Mouse (Mus musculus) G1E-ER4 (cell line): ENCODE results near the gene Zfp451. TPM values are rescaled to one million over a fixed set of nuclear protein-coding genes. Genes with fewer than 3 reads are reported as not detected.

Experiments
- GATA1 ChIP-seq: IDR thresholded peaks from one replicate; pipeline ENCODE4 v1.8.0; 2012; ENCODE audit warnings: low read length, inconsistent platforms
- polyA plus RNA-seq: library from polyadenylated mRNA; stranded (reverse); fragments of >175 nt; gene quantifications from 2 replicates; pipeline ENCODE4 v1.2.3, GENCODE M21; 2012

Gene Zfp451
- polyA plus RNA-seq, result 24.6 and 31.1 TPM in 2 replicates

DNA sequence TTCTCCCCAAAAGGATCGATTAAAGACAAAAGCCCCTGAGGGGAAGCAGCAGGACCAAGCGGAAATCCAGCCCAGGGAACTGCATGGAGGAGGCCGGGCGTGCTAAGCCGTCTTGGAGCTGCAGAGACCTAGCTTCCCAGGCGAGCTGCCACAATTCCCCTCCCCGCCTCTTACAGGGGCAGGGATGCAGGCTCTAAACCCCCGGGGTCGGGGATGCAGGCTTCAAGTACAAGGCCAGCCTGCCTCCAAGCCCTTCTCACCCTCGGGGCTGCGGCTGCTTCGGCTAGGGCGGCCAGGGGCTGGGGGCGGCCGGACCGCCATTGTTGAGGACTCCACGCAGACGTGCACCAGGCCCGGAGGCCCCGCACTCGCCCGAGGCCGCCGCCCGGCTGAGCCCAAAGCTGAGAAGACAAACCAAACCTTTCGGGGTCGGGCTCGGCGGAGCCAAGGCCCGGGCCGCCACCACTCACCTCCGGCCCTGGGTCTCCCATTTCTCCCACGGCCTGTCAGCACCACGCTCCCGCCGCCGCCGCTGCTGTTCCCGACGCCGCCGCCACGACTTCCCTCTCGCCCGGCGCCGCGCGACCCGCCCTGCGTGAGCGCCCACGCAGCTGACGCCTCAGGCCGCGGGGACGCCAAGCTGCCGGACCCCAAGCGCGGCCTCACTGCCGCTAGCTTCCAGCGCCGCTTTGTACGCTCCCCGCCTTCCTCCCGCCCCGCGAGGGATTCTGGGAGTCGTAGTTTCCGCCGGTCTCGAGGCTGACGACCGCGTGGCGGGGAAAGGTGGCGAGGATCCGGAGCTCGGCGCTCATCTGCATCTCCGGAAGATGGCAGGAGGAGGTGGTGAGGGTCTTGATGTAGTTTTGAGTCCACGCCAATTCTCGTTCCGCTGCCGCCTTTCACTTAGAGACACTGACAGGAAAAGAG is at the start of gene Zfp451:
TSS of gene Zfp451 (minus strand) at position 728 of the 927 bp plus-strand sequence.
- no peak for TF ChIP-seq GATA1

DNA sequence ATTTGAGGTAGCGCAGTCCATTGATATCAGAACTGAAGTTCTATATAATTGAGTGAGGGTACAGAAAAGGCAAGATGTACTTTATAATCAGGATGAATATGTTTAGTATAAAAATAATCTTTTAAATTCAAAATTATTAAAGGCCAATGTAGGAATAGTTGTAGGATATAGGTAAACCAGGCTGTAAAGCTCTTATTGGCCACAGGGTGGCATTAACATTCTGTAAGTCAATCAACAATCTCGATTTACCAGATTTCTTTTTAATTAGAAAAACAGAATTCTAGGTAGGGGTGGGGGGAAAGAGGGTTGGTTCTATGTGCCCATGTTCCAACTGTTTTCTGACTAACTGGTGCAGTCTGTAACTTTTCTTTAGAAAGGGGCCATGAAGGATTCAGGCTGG is 32.4 kb upstream of the Zfp451 start:
- TF ChIP-seq GATA1, result no peak

DNA sequence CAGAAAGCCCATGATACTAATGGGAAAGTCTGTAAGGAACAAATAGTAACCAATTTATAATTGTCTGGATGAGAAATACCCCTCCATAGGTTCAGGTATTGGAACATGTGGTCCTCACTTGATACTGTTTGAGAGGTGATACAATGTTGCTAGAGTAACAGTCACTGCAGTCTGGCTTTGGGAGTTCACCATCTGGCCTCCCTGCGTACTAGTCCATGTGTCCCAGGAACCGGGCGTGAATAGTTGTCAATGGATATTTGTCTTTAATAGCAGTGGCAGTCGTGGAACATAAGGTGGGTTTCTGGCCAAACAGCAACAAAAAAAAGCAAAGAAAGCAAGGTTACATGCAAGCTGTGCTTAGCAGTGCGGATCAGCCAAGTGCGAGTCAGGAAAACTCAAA is 29.4 kb upstream of the Zfp451 start:
- no peak for TF ChIP-seq GATA1

DNA sequence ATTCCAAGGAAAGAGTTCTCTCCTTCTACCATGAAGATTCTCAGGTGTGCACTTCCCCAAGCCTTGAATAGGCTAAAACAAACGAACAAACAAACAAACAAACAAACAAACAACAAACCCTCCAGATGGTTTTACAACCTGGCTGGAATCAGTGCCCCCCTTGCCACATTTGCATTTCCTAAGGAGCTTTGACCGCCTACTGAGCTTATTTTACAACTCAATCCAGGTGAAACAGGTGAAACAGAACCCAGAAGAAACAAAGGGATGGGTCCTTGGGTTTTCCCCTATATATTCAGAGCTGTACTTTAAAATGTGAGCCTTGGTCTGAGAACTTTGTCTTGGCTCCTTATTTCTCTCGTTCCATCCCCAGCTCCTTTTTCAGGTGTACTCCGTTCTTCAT is 16.2 kb upstream of the Zfp451 start:
- no peak for TF ChIP-seq GATA1

DNA sequence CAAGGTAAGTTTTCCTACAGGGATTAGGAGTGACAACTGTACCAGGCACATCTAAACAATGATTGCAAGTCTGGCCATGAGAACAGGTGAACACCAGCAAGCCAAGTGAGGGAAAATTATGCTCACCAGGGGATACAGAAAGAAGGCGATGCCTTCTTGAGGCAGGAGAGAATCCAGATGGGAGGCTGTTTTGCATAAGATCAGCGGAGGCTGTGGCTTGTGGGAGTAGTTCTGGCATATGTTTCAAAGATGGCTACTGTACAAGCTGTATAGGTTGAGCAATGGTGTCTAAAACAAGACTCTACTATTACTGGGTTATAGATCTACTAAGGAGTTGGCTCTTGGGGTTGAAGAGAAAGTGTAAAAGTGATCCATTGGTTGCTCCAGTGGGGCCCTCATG is 3.5 kb upstream of the Zfp451 start:
- no peak for TF ChIP-seq GATA1

DNA sequence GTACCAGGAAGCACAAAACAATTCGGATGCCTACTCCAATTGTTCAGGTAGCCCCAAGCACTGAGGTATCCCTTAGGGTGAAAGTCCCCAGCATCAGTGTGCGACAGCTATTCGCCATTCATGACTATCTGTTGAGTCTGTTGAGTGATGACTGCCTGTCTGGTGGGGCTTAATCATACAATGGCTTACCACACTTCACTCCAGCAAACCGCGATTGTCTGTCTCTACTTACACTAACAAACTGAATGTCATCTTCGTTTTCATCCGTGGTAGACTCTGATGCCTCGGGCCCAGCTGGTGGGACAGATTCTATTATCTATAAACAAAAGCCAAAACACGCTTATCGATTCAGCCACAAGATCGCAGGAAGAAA is 914 bp downstream of the Zfp451 start:
- peak; percentile 58 for TF ChIP-seq GATA1

DNA sequence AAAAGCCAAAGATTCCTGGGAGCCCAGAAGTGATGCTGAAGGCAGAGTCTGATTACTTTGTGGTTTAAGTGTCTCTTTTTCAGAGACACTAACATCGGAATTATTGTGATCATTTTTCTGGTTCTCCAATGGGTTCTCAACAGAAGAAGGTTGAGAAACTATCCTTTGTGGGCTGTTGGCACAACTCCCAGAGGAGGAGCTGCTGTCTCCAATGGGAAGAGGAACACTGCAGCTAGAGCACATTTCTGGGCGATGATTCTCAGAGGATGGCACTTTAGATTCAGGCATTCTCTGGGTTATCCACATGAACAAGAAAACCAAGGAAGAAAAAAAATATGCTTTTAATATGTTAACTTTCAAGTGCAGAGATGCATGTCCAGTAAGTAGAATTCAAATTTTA is 11.1 kb downstream of the Zfp451 start:
- TF ChIP-seq GATA1, result no peak

DNA sequence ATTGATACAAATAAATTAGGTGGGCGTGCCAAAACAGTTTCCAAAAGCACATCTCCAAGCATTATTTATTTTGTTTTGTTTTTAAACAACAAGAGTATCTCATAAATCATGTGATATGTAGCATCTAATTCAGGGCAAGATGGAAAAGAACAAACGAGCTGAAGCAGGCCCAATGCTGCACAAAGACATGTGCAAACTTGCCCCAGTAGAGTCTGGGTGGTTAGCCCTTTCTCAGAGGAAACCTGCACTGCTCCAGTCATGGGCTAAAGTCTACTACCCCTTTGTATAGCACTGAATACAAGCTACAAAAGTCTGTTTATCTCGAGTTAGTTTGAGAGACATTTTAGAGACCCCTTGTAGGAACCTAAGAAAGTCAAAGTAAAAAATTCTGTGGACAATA is 14.8 kb downstream of the Zfp451 start:
- no peak for TF ChIP-seq GATA1

DNA sequence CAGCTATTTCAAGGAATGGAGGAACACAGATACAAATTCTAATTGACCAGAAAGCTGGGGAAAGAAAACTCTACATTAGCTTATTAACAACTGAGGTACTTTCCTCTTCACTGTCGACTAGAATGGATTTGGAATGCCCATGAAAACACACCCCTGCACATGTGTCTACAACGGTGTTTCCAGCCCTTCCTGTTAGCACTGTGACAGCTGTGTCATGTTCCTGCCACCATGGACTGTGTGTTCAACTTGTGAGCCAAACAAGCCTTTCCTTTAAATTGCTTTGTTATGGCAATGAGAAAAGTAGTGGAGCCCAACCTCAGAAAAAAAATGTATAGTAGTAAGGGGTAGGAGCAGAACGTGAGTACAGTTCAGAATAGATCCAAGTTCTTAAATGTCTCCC is 25.9 kb downstream of the Zfp451 start:
- TF ChIP-seq GATA1, result no peak

DNA sequence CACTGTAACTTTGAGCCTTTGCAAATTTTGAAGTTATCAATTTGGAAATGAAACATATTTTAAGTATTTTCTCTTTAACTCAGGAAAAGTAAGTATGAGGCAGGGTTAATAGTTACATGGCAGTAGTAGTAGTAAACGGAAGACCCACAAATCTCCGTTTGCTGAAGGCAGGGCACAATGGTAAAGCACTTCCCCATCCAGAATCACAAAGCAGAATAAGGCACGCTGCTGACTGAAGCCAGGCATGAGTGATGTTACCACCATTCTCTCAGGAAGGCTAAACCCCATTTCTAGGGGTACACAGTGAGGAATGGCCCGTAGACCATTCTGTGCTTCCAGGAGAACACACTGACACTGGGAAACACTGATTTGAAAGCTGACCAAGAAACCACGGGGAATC is 26.3 kb downstream of the Zfp451 start:
- no peak for TF ChIP-seq GATA1

DNA sequence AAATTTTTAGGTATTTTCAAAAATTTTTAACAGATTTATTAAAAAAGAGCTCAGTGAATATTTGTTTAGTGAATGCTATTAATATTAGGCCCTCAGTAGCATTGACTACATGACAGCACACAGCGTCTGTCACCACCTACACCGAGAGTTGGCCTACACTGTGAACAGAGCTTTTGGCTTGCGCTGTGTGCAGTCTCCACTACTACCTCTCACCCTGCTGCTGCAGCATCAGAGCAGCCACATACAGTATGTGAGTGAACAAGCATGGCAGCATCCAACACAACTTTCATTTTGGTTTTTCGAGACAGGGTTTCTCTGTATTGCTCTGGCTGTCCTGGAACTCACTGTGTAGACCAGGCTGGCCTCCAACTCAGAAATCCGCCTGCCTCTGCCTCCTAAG is 29.8 kb downstream of the Zfp451 start:
- no peak for TF ChIP-seq GATA1

DNA sequence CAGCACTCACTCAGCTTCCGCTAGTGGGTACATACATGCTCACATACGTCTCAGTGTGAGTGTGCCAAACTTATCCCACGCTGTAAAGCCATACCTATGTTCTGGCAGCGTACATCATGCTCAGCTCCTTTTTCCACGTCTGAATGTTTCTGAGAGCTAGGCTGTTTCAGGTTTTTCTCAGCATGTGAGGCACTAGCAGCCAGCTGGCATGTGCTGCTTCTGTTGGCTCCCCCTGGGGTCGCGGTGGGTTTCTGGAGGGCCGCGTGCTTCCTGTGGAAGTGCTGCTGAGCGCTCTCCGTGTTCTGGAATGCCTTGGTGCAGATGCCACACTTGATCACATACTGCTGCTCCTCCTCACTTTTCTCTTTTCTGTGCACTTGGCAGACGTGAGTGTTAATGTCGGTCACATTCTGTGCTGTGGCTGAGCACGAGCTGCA is 38.2 kb downstream of the Zfp451 start:
- no peak for TF ChIP-seq GATA1

DNA sequence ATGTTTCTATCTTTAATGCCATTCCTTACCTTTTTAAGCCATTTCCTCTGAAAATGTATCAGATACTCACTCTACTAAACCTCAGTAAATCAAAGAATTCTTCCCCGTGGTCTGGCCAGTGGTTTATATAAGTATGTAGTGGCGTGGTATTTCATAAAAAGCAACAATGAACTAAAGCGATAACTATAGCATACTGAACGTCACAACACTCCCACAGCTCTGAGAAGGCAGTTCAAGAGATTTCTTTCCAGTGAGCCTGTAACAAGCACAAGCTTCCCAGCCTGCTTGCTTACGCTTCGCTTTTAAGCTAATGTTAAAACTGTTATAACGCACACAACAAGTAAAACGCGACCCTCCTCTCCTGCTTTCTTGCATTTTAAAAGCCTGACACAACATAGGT is 42.3 kb downstream of the Zfp451 start:
- no peak for TF ChIP-seq GATA1

DNA sequence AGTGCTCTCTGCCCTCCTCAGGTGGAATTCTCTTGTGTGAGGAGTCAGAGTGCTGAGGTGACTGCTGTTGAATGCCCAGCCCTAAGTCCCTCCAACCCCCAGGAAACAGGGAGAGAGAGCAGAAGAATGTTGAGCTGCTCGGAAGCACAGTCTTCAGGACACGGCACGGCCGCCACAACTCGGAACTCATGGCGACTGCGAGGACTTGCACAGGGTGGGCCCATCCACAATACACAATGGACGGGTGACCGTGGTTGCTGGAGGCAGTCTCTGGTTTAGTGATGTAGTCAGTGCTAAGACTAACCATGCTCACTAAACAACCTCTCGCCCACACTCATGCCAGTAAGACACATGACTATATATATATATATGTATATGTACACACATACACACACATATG is 42.8 kb downstream of the Zfp451 start:
- no peak for TF ChIP-seq GATA1

DNA sequence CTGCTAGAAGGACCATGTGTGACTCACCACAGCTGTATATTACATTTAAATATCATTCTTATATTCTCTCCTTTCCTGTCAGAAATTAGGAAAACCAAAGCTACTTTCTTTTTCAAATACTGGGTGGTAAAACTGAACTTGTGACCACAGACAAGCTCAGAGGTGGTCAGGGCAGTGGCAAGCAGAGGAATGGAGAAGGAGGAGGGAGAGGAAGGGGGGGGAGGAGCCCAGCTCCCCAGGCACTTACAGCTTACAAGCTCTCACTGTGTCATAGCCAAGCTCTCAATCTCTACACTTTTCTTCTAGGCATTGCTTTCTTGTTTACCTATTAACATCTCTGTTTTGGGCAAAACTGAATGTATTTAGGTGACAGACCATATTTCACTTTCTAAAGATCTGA is 45.6 kb downstream of the Zfp451 start:
- no peak for TF ChIP-seq GATA1

DNA sequence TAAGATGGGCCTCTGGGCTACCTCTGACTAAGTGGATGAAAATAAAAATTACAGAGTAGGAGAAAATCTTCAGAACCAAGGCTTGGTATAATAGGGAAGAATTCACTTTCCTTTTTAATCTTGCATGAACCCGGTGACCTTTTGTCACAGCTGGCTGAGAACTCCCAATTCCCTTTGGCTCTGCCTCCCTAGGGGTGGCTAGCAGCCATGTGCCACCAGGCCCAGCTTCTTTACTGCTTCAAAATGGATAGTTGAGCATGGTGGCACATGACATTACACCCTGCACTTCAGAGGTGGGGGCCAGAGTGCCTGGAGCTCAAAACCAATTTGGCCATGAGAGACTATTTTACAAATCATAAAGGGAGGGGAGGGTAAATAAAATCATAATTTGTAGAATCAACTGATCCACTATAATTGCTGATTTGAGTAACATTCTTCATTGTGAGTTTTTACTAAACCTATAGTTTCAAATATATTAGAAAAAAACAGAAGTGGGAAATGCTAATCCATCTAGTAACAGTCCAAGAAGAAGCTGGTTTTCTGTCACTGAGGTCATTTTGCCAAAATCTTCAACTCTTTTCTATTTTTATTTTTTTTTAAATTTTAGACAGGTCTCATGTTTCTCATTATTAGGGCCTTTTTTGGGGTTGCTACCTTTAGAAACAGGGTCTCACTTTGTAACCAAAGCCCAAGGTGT is 46.2 kb downstream of the Zfp451 start:
- no peak for TF ChIP-seq GATA1
